ENCODE assay signal across 17 mouse cellular contexts in genomic region chr2:11044727-11045274, GRCm38 (mm10).
"Had no signal": no experiment of that assay in that cellular context is flagged by ENCODE, and none has a peak within 500 bp of the region (broad histone marks: within the 10 kb centered on the region; RNA-seq: fewer than 3 reads in every experiment).

No protein-coding gene starts in this region.

- H3K27ac ChIP-seq: left cerebral cortex, adult 2 months; limb, embryonic 10.5 days; liver, embryonic 15.5 days; midbrain, embryonic 10.5 days; neural tube, embryonic 15.5 days had no signal

- H3K4me3 ChIP-seq: left cerebral cortex, adult 2 months; limb, embryonic 10.5 days; liver, embryonic 15.5 days; midbrain, embryonic 10.5 days; myocyte; neural tube, embryonic 15.5 days had no signal

- H3K9ac ChIP-seq: liver, embryonic 15.5 days; neural tube, embryonic 15.5 days had no signal

- DNase-seq: kidney, adult 9 months; kidney, postnatal 10 days; lung, adult 2 months; lung, postnatal 10 days; lung, postnatal 4 days; midbrain, embryonic 14.5 days; right cerebral cortex, postnatal 4 days; spleen, adult 18-20 months; thymus, adult 18-20 months; thymus, postnatal 25 days had no signal

- H3K27me3 ChIP-seq: liver, embryonic 15.5 days; neural tube, embryonic 15.5 days had no signal

- H3K4me1 ChIP-seq: limb, embryonic 10.5 days; liver, embryonic 15.5 days; midbrain, embryonic 10.5 days; neural tube, embryonic 15.5 days had no signal

- H3K4me2 ChIP-seq: liver, embryonic 11.5 days; liver, embryonic 15.5 days; neural tube, embryonic 15.5 days had no signal

- H3K36me3 ChIP-seq: limb, embryonic 10.5 days; liver, embryonic 15.5 days; midbrain, embryonic 10.5 days; neural tube, embryonic 15.5 days had no signal

- H3K9me3 ChIP-seq: limb, embryonic 10.5 days; liver, embryonic 15.5 days; midbrain, embryonic 10.5 days; neural tube, embryonic 15.5 days had no signal
